Comparison of ENCODE assay signal across 12 mouse cellular contexts in the genomic region with DNA sequence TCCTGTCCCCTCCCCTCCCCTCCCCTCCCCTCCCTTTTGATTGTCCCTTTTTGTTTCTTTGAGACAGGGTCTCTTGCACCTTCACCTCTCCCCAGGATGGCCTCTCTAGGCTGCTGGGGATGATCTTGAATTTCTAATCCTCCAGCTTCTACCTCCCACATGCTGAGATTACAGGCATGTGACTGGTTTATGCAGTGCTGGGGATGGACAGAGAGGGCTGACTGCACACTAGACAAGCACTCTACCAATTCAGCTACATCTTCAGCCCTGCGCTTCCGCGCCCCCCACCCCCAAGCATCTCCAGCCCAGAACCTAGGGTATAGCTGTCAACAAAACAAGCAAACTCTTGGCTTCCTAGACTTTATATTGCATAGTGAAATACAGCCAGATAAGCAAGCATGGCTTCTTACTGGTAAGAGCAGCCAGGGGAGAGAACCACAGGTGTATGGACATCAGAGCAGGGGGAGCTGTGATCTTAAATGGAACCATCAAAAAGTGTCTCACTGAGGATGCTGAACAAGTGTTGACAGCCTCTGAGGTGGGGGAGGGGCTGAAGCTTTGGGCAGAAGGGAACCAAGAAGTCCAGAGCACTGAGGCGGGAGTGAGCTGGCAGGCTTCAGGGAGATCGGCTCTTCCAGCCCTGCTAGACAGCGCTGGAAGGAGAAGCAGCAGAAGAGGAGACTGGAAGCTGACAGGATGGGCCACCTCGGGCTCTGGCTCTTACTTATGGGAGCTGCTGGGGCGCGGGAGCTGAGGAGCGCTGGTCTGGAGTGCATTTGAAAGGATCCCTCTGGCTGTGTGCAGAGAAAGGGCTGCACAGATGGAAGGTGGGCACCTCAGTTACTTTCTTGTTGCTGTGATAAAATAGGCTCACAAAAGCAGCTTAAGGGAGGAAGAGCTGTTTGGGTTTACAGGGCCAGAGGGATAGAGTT. TPM values are rescaled to one million over a fixed set of nuclear protein-coding genes. Genes with fewer than 3 reads are reported as not detected.
DNase-seq lines count a peak whose midpoint lies in the region; ATAC-seq and TF ChIP-seq lines count a peak whose summit lies in the region.
"Had no signal": no experiment of that assay in that cellular context is flagged by ENCODE, and none has a peak within 500 bp of the region (broad histone marks: within the 10 kb centered on the region; RNA-seq: fewer than 3 reads in every experiment).

No protein-coding gene starts in this region.

- no peak for ATAC-seq in embryonic facial prominence, embryonic 11.5 days (replicated peaks; ENCODE audit: insufficient number of reproducible peaks, low FRiP score, low TSS enrichment, low read depth)
- no peak for ATAC-seq in hindbrain, postnatal 0 days
- no peak for ATAC-seq in midbrain, embryonic 15.5 days (replicated peaks)

- H3K27ac ChIP-seq in heart, embryonic 10.5 days = no peak overlapping the region; the same call in 1 of the 2 replicates
- H3K27ac ChIP-seq in embryonic facial prominence, embryonic 11.5 days (replicated peaks; ENCODE audit: low read depth, low read length) = no peak overlapping the region
- H3K27ac ChIP-seq in hindbrain, postnatal 0 days = no peak overlapping the region
- H3K27ac ChIP-seq in midbrain, embryonic 15.5 days = no peak overlapping the region
- H3K27ac ChIP-seq: gastrocnemius, adult 2 months had no signal

- peaks cover 20% of the 10 kb centered on the region; the same call in 1 of the 2 replicates for H3K27me3 ChIP-seq in heart, embryonic 10.5 days (ENCODE audit: insufficient read depth, poor library complexity, severe bottlenecking)
- no peaks in the 10 kb centered on the region for H3K27me3 ChIP-seq in embryonic facial prominence, embryonic 11.5 days (ENCODE audit: control insufficient read depth, insufficient read depth, low read length)
- H3K27me3 ChIP-seq in hindbrain, postnatal 0 days (ENCODE audit: insufficient read depth, low read length) = no peaks in the 10 kb centered on the region
- H3K27me3 ChIP-seq in midbrain, embryonic 15.5 days (replicated peaks) = no peaks in the 10 kb centered on the region

- H3K36me3 ChIP-seq in heart, embryonic 10.5 days = no peaks in the 10 kb centered on the region
- no peaks in the 10 kb centered on the region for H3K36me3 ChIP-seq in embryonic facial prominence, embryonic 11.5 days (replicated peaks; ENCODE audit: control insufficient read depth, insufficient read depth, low read depth, low read length)
- no peaks in the 10 kb centered on the region for H3K36me3 ChIP-seq in hindbrain, postnatal 0 days (ENCODE audit: insufficient read depth, low read length)
- H3K36me3 ChIP-seq in midbrain, embryonic 15.5 days (replicated peaks) = no peaks in the 10 kb centered on the region

- no peak for TF ChIP-seq CTCF in hindbrain, postnatal 0 days (IDR thresholded peaks at IDR 0.05; ENCODE audit: low read depth)

- H3K9ac ChIP-seq in embryonic facial prominence, embryonic 11.5 days (replicated peaks; ENCODE audit: low read length) = peak overlapping the region; percentile 22
- H3K9ac ChIP-seq in hindbrain, postnatal 0 days (replicated peaks; ENCODE audit: low read length) = no peak overlapping the region
- no peak overlapping the region for H3K9ac ChIP-seq in midbrain, embryonic 15.5 days

- WGBS in heart, embryonic 10.5 days = 19% methylated on average over 10 of the region's 10 CpGs
- WGBS in embryonic facial prominence, embryonic 11.5 days = 17% methylated on average over 10 of the region's 10 CpGs
- 15% methylated on average over 10 of the region's 10 CpGs for WGBS in hindbrain, postnatal 0 days
- WGBS in midbrain, embryonic 15.5 days = 13% methylated on average over 10 of the region's 10 CpGs

- no peak for DNase-seq in heart, embryonic 10.5 days (ENCODE audit: low spot score)
- no peak for DNase-seq in heart, adult 11 months
- DNase-seq in embryonic facial prominence, embryonic 11.5 days (ENCODE audit: low spot score) = no peak
- DNase-seq in hindbrain, postnatal 0 days (ENCODE audit: low spot score) = peak; percentile 12
- DNase-seq in adrenal gland, postnatal 36 days = no peak
- DNase-seq in cerebellum, adult 8-10 months = no peak
- no peak for DNase-seq in thymus, postnatal 14 days
- DNase-seq: cerebellum, adult 9-10 months; gastrocnemius, adult 2 months; kidney, adult 11 months had no signal

- H3K4me1 ChIP-seq in heart, embryonic 10.5 days = peaks cover 9% of the 10 kb centered on the region
- H3K4me1 ChIP-seq in embryonic facial prominence, embryonic 11.5 days (ENCODE audit: control insufficient read depth, insufficient read depth, low read length) = peaks cover 2% of the 10 kb centered on the region; the same call in 1 of the 2 replicates
- no peaks in the 10 kb centered on the region for H3K4me1 ChIP-seq in hindbrain, postnatal 0 days (ENCODE audit: insufficient read depth, low read length)
- peaks cover 4% of the 10 kb centered on the region; the same call in 1 of the 2 replicates for H3K4me1 ChIP-seq in midbrain, embryonic 15.5 days

- peak overlapping the region; percentile 19; the same call in 1 of the 2 replicates for H3K4me2 ChIP-seq in embryonic facial prominence, embryonic 11.5 days (ENCODE audit: low read depth, low read length)
- peak overlapping the region; percentile 27 for H3K4me2 ChIP-seq in hindbrain, postnatal 0 days (ENCODE audit: low read depth, low read length)
- peak overlapping the region; percentile 13; the same call in 1 of the 2 replicates for H3K4me2 ChIP-seq in midbrain, embryonic 15.5 days

- H3K9me3 ChIP-seq in heart, embryonic 10.5 days = no peaks in the 10 kb centered on the region
- H3K9me3 ChIP-seq in embryonic facial prominence, embryonic 11.5 days (replicated peaks; ENCODE audit: control insufficient read depth, low read length) = no peaks in the 10 kb centered on the region
- H3K9me3 ChIP-seq in hindbrain, postnatal 0 days (ENCODE audit: low read length) = no peaks in the 10 kb centered on the region
- no peaks in the 10 kb centered on the region for H3K9me3 ChIP-seq in midbrain, embryonic 15.5 days

- 0 out of 2 replicates have a peak overlapping the region, but pooled peaks have one; percentile 2 for H3K4me3 ChIP-seq in heart, embryonic 10.5 days
- no peak overlapping the region for H3K4me3 ChIP-seq in embryonic facial prominence, embryonic 11.5 days (ENCODE audit: low read depth, low read length)
- no peak overlapping the region for H3K4me3 ChIP-seq in hindbrain, postnatal 0 days (ENCODE audit: low read length)
- H3K4me3 ChIP-seq in midbrain, embryonic 15.5 days = no peak overlapping the region
- H3K4me3 ChIP-seq: gastrocnemius, adult 2 months had no signal

RNA-seq across cellular contexts. Expression of a gene that starts 12.0 kb away (rescaled TPM):
- polyA plus RNA-seq in heart, embryonic 10.5 days (2016; fragmentation: Nextera tagmentation; extraction: Ambion mirVana) = 11.1 and 28.0 TPM in 2 replicates
- polyA plus RNA-seq in embryonic facial prominence, embryonic 11.5 days (2014; fragmentation: Nextera tagmentation; extraction: Ambion mirVana) = 47.1 and 52.2 TPM in 2 replicates
- total RNA-seq in hindbrain, postnatal 0 days (2014; rRNA removed) = 1.5 and 2.7 TPM in 2 replicates
- 3.1 and 4.5 TPM in 2 replicates for polyA plus RNA-seq in hindbrain, postnatal 0 days (2015; fragmentation: Nextera tagmentation; extraction: Ambion mirVana)
- 2.6 and 3.2 TPM in 2 replicates for polyA plus RNA-seq in midbrain, embryonic 15.5 days (2015; fragmentation: Nextera tagmentation; extraction: Ambion mirVana)
- not detected for total RNA-seq in adrenal gland, postnatal 36 days (2021)
- total RNA-seq: gastrocnemius, adult 2 months had no signal

RNA-seq across cellular contexts. Expression of a gene that starts 23.0 kb away (rescaled TPM):
- polyA plus RNA-seq in heart, embryonic 10.5 days (2016; fragmentation: Nextera tagmentation; extraction: Ambion mirVana) = not detected in 2 replicates
- polyA plus RNA-seq in embryonic facial prominence, embryonic 11.5 days (2014; fragmentation: Nextera tagmentation; extraction: Ambion mirVana) = not detected in 2 replicates
- not detected in 2 replicates for total RNA-seq in hindbrain, postnatal 0 days (2014; rRNA removed)
- polyA plus RNA-seq in hindbrain, postnatal 0 days (2015; fragmentation: Nextera tagmentation; extraction: Ambion mirVana) = not detected in 2 replicates
- polyA plus RNA-seq in midbrain, embryonic 15.5 days (2015; fragmentation: Nextera tagmentation; extraction: Ambion mirVana) = not detected in 2 replicates
- total RNA-seq in adrenal gland, postnatal 36 days (2021) = not detected
- total RNA-seq: gastrocnemius, adult 2 months had no signal
- polyA plus RNA-seq: liver, embryonic 16.5 days had no signal

RNA-seq across cellular contexts. Expression of a gene that starts 35.0 kb away (rescaled TPM):
- polyA plus RNA-seq in heart, embryonic 10.5 days (2016; fragmentation: Nextera tagmentation; extraction: Ambion mirVana) = not detected in 2 replicates
- polyA plus RNA-seq in embryonic facial prominence, embryonic 11.5 days (2014; fragmentation: Nextera tagmentation; extraction: Ambion mirVana) = not detected in 2 replicates
- 0.31 TPM in 1 of 2 replicates, not detected in the other for total RNA-seq in hindbrain, postnatal 0 days (2014; rRNA removed)
- 0.19 and 0.77 TPM in 2 replicates for polyA plus RNA-seq in hindbrain, postnatal 0 days (2015; fragmentation: Nextera tagmentation; extraction: Ambion mirVana)
- not detected in 2 replicates for polyA plus RNA-seq in midbrain, embryonic 15.5 days (2015; fragmentation: Nextera tagmentation; extraction: Ambion mirVana)
- total RNA-seq in adrenal gland, postnatal 36 days (2021) = under 1 TPM in 1 of 2 experiments, not detected in 1; 0.40 TPM
- total RNA-seq: gastrocnemius, adult 2 months had no signal

RNA-seq across cellular contexts. Expression of a gene that starts 43.2 kb away (rescaled TPM):
- not detected in 2 replicates for polyA plus RNA-seq in heart, embryonic 10.5 days (2016; fragmentation: Nextera tagmentation; extraction: Ambion mirVana)
- polyA plus RNA-seq in embryonic facial prominence, embryonic 11.5 days (2014; fragmentation: Nextera tagmentation; extraction: Ambion mirVana) = not detected in 2 replicates
- total RNA-seq in hindbrain, postnatal 0 days (2014; rRNA removed) = not detected in 2 replicates
- polyA plus RNA-seq in hindbrain, postnatal 0 days (2015; fragmentation: Nextera tagmentation; extraction: Ambion mirVana) = not detected in 2 replicates
- not detected in 2 replicates for polyA plus RNA-seq in midbrain, embryonic 15.5 days (2015; fragmentation: Nextera tagmentation; extraction: Ambion mirVana)
- total RNA-seq in adrenal gland, postnatal 36 days (2021) = not detected
- total RNA-seq: gastrocnemius, adult 2 months had no signal
- polyA plus RNA-seq: liver, embryonic 16.5 days had no signal

RNA-seq across cellular contexts. Expression of a gene that starts 52.9 kb away (rescaled TPM):
- polyA plus RNA-seq in heart, embryonic 10.5 days (2016; fragmentation: Nextera tagmentation; extraction: Ambion mirVana) = 51.0 and 59.1 TPM in 2 replicates
- 38.4 and 43.3 TPM in 2 replicates for polyA plus RNA-seq in embryonic facial prominence, embryonic 11.5 days (2014; fragmentation: Nextera tagmentation; extraction: Ambion mirVana)
- total RNA-seq in hindbrain, postnatal 0 days (2014; rRNA removed) = 118 and 134 TPM in 2 replicates
- 102 and 116 TPM in 2 replicates for polyA plus RNA-seq in hindbrain, postnatal 0 days (2015; fragmentation: Nextera tagmentation; extraction: Ambion mirVana)
- polyA plus RNA-seq in midbrain, embryonic 15.5 days (2015; fragmentation: Nextera tagmentation; extraction: Ambion mirVana) = 97.7 and 101 TPM in 2 replicates
- total RNA-seq in adrenal gland, postnatal 36 days (2021) = 10 to 100 TPM; 74.0 to 98.3 TPM
